Mouse (Mus musculus): ENCODE data around the gene Vmn1r173.
"Not testable (repeated sequence)": the region's sequence is repeated elsewhere in the genome, so short reads cannot be mapped to it uniquely, and the experiment has no call there.

Vmn1r173 gene

GRCm38 (mm10) chr7:23700403-23700802 is at the start of gene Vmn1r173:
Gene Vmn1r173 (plus strand): TSS chr7:23700703.
- not testable (repeated sequence) for DNase-seq

GRCm38 (mm10) chr7:23658016-23658415 is 42.5 kb upstream of the Vmn1r173 start, which contains the start of gene Vmn1r172:
Gene Vmn1r172 (plus strand): TSS chr7:23658316.
- DNase-seq: no peak

- not testable (repeated sequence) for DNase-seq
Observed at GRCm38 (mm10) chr7:23751970-23752369, 51.5 kb downstream of the Vmn1r173 start, which contains the start of gene Vmn1r174. Gene Vmn1r174 (plus strand): TSS chr7:23752270.

All from lung, postnatal 14 days (tissue).